Mouse (Mus musculus) cortical plate, adult 2 months (tissue): ENCODE measurements around the gene Vill.

ENCODE experiments used
- CTCF ChIP-seq: fragments of 200-500 bp; IDR thresholded peaks from 2 replicates; pipeline ENCODE4 v1.5.1; 2011; ENCODE audit warnings: mild to moderate bottlenecking, control low read depth, low read length; ENCODE audit not compliant: insufficient read depth; ENCODE audit errors: extremely low read depth
- POLR2A ChIP-seq: fragments of 200-500 bp; IDR thresholded peaks from 2 replicates; pipeline ENCODE4 v1.6.1; 2011; ENCODE audit warnings: mild to moderate bottlenecking, low read length, control low read depth; ENCODE audit not compliant: insufficient read depth; ENCODE audit errors: extremely low read depth

DNA sequence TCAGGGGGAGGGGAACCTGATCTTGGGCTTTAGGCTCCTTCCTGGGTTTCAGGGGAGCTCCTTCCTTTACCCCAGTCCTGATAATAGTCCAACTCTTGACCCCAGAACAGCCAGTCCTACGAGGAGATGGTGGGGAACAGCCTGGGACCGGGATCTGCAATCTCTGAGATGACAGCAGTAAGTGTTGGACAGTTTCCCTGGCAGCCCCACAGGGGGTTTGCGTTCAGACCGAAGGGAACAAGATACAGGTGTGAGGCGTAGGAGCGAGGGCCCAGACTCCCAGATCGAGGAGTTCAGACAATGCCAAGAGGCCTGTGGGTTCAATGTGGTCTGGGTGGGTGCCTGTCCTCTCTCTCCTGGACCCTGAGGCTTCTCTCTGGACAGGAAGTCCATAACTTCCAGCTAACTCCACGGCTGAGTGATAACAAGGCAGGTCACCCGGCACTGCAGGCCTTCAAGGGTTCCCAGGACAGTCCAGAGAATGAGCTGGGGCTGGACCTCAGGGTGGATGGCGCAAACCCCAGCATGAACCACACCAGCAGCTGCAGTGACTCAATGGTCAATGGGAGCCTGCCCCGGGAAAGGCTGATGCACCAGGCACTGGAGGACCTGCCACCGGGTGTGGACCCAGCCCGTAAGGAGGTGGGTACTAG, 17.7 kb downstream of the Vill start:
- no peak for TF ChIP-seq CTCF
- TF ChIP-seq POLR2A: no peak
